Mouse (Mus musculus): Measurements from ENCODE around the gene Cdk17. TPM values are rescaled to one million over a fixed set of nuclear protein-coding genes. Genes with fewer than 3 reads are reported as not detected.

Gene Cdk17
- 10 to 100 TPM; 37.3 to 38.7 TPM for total RNA-seq (2021)
- long read RNA-seq, experiment 1, transcript Cdk17-201 (17 exons, 3,615 nt): major isoform, 25 of 43 reads
- long read RNA-seq, experiment 1, partial matches to known transcripts: 14 of 43 reads
- long read RNA-seq, experiment 1, other reads (novel, unspliced or antisense): 4 of 43 reads
- long read RNA-seq, experiment 2, transcript Cdk17-201 (17 exons, 3,615 nt): major isoform, 27 of 36 reads
- long read RNA-seq, experiment 2, partial matches to known transcripts: 7 of 36 reads
- long read RNA-seq, experiment 2, other reads (novel, unspliced or antisense): 2 of 36 reads

DNA sequence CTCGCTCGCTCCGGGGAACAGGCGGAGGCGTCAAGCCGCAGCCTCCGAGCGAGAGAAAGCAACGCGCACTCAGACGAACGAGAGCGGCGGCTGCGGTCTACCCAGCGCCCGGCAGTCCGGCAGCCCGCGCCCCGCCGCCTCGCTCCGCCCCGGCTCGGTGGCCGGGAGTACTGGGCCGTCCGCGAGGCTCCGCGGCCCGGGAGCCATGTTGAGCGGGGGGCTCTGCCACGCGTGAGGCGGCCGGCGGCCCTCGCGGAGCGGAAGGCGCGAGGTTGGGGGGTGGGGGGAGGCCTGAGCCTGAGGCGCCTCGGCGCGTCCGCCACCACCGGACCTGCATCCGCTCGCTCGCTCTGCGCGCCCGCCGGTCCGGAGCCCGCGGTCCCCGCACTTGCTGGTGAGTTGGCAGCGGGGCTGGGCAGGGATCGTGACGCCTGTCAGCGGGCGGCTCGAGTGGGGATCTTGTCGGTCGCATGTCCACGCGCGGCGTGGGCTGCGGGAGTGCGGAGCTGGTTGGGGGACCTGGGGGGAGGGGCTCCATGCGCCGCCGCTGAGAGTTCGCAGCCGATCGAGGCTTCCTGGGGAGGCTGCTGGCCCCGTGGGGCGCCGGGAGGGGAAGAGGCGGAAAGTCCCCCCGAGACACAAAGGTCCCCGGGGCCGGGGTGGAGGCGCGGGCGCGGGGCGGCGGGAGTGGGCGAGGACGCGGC lies at the start of gene Cdk17:
Gene Cdk17 (plus strand): TSS at position 69 of the 704 bp plus-strand sequence.
- peak; percentile 77 for DNase-seq

DNA sequence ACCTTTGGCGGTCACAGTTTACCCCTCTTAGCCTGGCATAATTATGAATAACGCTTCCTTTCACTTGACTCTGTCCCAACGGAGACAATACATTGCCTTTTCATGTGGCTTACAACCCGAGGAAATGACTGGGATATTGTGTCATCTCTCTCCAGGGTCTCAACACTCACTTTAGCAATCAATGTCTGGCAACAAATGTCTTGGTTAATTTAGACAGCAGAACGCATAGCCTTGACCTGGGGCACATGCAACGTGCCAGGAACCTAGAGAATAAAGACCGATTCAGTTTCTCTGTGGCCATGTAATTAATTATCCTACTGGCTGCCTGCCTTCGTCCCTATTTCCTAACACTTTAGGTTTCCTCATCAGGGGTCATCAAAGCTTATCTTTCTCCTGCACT lies 49.3 kb upstream of the Cdk17 start:
- peak; percentile 53 for DNase-seq

DNA sequence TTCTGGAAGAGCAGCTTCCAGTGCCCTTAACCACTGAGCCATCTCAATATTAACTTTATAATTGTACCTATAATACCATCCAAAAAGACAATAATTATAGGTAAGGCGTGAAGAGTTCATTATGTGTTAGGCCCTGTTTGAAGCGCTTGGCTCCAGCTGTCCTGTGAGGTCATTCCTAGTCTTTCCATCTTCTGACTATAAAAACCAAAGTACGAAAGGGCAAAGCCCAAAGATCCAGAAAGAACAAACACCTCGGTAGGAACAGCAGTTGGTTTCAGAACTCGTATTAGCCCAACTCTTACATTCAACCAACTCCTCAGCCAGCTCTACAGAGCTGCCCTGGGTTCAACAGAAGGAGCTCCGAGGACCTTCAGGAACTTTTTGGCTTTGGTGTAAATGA lies 48.7 kb upstream of the Cdk17 start:
- DNase-seq: no peak

DNA sequence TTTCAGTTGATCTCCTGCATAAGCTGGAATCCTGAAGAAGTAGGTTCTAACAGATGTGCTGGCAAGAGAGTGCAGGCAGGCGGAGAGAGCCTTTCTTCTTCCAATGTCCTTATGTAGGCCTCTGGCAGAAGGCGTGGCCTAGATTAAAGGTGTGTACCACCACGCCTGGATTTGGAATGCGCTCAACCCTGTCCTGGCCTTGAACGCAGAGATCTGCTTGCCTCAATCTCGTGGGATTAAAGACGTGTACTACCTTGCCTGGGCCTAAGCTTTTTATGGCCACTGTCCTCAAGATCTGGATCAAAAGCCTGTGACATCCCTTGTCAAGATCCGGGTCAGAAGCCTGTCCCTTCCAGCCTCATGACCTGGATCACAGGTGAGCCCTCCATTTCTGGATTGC lies 46.7 kb upstream of the Cdk17 start:
- DNase-seq: no peak

DNA sequence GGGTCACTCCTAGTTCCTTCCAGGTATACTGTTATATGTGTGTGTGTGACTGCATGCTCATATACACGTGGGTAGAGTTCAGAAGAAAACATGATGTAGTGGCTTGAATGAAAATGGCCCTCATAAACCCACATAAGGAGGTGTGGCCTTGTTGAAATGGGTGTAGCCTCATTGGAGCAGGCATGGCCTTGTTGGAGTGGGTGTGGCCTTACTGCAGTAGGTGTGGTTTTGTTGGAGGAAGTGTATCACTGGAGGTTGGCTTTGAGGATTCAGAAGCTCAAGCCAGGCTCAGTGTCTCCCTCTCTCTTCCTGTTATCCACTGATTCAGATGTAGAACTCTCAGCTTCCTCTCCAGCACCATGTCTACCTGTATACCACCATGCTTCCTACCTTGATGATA lies 45.9 kb upstream of the Cdk17 start:
- no peak for DNase-seq

DNA sequence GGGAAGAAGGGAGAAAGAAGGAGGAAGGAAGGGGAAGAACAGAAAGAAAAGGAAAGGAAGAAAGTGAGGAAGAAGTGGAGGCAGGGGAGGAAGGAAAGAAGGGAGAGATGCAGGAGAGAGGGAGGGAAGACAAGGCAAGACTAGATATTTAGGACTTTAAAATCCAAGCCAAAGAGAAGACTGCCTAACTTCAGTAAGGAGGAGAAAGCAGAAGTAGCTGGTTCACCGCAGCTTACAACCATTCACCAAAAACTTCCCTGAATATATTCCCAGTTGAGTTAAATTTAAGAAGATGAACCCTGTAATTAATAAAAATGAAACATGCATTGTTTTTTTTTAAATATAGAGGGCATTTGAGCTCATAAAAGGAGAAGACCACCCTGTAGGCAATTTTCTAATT lies 44.9 kb upstream of the Cdk17 start:
- DNase-seq: no peak

DNA sequence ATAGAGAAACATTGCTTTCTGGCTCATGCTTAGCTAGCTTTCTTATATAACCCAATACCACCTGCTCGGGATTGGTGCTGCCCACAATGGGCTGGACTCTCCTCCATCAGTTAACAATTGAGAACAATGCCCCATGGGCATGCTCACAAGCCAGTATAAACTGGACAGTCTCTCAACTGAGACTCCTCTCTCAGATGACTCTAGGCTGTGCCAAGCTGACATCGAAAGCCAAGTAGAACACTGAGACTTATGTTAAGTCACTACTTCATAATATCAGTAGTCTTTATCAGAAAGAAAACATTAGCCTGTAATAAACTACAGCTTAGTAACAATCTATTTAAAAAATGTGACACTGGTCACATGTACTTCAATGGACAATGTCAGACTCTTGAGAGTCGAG lies 44.0 kb upstream of the Cdk17 start:
- peak; percentile 32 for DNase-seq

DNA sequence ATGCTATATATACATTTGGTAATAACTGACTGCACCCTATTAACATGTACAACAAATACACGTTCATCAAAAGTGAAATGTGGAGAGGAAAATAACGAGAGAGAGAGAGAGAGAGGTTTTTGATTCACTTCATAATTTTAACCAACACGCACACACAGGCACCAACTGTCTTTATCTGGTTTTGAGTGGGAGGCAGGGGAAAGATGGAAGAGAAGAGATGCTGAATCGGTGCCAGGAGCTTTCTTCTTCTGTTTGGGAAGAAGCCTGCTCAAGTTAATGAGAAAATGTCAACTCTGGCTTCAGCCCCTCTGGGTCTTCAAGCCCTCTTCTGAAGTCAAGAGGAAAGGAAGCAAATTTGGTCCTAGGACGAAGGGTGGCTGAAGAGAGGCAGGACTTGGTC lies 40.9 kb upstream of the Cdk17 start:
- no peak for DNase-seq

DNA sequence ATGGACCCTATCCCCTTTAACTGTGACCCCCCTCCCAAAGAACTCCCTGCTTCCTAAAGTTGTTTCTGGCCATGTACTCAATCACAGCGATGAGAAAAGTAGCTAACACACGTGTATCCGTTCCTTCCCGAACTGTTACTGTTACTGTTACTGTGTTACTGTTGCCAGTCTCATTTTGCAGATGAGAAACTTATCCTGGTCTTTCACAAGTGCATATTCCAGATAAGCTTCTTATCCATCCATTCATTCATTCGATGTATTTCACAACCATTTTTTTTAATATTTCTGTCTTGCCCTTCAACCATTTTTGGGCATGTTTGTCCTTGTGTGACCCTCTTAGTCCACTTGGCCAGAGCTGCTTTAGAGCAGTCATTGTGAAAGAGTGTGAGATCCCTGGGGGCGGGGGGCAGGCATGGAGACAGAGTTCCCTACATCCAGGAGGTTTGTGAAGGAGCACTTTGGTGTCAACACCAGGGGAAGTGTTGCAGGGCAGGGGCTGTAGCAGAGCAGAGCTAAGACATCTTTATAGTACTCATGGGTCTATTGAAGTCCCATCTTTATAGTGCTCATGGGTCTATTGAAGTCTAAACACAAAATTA lies 39.3 kb upstream of the Cdk17 start:
- peak; percentile 75 for DNase-seq

DNA sequence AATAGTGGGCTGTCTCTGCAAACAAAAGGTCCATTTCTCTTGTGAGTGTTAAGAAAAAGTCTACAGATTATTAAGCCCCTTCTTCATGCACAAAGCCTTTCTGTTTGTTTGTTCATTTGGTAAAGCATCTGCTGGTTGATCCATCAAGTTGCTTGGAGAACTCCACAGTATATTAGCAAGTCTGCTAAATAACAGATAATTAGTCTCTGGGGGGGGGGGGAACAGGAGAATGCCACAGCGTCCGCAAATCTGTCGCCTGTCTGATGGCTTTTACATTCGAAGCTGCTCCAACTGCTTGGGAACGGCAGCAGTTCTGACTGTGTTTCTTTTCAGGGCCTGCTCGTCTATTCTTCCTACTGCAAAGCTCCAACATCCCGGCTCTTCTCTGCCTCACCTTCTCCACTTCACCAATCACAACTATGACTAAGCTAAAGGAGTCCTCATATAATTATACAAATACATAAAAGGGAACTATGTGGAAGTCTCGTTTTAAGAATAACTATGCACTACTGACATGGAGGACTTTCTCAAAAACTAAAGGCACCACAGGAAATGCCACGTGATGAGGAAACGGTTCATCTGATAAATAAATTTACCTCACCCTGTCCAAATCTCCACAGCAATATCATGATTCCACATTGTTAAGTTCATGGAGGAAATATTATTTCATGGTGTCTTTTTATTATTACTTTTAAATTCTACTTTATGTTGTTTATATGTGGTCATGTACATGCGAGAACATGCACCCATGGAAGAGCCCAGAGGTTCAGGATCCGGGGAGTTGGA lies 38.1 kb upstream of the Cdk17 start:
- DNase-seq: no peak

DNA sequence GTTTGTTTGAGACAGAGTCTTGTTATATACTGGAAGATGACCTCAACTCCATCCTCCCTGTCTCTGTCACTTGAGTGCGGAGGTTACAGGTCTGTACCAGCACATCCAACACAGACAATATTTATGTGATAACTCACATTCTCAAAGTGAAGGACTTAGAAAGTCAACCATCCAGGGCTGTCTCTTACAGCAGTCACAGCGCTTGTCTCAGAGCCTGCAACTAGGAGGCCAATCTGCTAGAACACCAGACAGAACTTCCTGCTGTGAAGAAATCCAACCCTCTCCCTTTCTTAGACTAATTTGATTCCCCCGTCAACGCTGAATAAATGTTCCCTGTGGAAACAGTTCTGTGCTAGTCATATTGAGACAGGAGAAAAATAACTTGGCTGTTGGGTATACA lies 37.4 kb upstream of the Cdk17 start:
- DNase-seq: no peak

DNA sequence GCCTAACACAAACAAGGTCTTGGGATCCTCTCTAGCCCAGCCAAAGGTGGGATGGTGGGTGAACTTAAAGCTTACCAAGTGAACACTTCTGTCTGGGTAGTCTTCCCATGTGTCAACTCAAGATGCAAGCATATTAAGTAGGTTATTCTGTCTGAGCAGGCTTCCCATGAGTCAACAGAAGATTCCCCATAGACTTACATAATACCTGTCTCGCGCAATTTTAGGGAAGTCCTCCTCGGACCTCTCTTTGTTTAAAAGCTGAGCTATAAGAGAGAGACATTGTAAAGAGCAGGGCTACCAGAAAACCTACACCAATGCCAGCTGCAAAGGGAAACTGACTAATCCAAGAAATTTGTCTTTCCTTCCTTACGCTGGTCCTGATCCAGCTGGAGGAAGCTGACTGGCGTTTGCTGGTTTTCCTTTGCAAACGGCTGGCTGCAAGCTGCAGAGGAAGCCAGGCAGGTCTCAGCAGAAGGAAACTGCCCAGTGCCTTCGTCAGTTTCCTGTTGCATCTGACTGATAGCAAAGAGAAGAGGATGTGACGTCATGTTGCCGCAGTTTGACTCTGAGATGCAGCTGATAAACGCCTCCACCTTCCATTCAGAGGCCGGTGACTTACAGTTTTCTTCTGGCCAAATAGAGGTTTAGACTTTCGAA lies 36.6 kb upstream of the Cdk17 start:
- peak; percentile 53 for DNase-seq

DNA sequence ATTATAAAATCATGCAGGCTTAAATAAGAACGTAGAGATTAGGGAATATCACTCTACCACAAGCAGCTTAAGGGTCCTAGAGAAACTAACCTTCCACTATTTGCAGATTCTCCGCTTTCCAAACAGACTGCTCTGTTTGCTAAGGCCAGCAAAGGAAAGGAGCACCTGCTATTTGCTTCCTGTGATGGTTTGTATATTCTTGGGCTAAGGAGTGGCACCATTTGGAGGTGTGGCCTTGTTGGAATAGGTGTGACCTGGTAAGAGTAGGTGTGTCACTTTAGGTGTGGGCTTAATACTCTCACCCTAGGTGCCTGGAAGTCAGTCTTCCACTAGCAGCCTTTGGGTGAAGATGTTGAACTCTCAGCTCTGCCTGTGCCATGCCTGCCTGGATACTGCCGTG lies 34.6 kb upstream of the Cdk17 start:
- no peak for DNase-seq

DNA sequence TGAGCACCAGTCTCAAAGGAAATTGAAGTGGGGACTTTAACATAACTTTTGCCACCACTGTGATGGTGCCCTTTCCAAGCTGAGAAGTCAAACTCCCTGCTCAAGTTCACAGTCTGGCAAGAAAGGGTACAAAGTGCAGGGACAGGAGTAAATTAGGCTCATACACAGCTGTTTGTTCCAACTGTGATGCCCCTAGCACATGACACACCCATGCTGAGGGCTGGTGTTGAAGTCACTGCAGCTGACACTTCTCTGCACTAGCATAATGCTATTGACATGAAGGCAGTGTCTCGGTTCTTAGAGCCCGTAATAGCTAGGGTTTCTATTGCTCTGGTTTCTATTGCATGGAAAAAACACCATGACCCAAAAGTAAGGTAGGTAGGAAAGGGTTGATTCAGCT lies 32.1 kb upstream of the Cdk17 start:
- DNase-seq: no peak

DNA sequence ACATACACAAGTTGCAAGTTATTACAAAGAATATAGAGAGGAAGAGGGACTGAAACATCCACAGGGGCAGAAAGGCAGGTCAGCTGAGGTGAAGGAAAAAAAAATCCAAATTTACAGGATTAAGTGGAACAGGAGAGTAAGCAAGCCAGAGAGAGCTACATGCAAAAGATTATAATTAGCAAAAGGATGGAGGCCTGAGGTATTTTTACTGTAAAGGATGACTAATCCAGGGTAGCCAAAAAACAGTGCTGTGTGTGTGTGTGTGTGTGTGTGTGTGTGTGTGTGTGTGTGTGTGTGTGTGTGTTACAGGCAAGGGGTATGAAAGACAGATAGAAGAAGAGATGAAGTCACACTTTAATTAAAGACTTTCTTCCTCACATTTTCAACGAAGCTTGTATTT lies 31.3 kb upstream of the Cdk17 start:
- DNase-seq: no peak

DNA sequence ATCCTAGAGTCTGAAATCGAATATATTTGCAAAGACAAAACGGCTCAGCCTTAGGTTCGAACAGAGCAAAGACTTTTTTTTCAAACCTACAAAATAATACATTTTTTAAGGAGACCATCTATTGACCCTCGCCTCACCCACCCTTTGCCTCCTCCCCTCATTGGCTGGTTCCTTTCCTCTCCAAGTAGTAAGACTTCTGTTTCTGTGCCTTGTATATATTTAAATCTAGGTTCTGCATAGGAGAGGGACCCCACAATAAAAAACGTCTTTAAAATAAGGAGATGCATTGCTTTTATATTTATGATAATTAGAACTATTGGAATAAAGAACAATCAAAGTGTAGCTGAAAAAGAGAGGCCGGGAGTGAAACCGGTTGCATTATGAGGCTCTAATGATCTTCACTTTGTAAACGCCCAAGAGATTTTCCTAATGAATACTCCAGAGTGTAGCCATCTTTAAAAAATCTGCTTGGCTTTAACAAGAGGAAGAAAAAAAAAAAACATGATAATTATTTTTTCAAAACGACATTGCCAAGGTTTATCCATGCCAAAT lies 30.7 kb upstream of the Cdk17 start:
- no peak for DNase-seq

DNA sequence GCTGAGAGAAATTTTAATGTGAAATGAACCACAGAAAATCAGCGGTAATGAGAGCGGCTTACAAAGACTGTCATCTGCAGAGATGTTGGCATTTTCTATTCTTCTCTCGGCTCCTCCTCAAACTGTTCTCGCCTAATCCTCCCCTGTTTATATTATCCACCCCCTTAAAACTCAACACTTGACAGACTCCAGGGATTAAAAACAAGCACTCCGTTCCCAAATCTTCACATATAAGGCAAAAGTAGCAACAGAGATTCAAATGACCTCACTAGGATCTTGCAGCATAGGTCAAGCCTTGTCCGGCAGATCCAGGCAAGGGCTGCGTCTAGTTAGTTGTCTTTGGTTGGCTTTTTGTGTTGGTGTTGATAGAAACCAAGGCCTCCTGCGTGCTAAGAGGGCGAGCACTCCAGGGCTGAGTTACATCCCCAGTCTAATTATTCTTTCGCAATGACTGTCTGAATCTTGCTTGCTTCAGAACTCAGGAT lies 30.2 kb upstream of the Cdk17 start:
- no peak for DNase-seq

DNA sequence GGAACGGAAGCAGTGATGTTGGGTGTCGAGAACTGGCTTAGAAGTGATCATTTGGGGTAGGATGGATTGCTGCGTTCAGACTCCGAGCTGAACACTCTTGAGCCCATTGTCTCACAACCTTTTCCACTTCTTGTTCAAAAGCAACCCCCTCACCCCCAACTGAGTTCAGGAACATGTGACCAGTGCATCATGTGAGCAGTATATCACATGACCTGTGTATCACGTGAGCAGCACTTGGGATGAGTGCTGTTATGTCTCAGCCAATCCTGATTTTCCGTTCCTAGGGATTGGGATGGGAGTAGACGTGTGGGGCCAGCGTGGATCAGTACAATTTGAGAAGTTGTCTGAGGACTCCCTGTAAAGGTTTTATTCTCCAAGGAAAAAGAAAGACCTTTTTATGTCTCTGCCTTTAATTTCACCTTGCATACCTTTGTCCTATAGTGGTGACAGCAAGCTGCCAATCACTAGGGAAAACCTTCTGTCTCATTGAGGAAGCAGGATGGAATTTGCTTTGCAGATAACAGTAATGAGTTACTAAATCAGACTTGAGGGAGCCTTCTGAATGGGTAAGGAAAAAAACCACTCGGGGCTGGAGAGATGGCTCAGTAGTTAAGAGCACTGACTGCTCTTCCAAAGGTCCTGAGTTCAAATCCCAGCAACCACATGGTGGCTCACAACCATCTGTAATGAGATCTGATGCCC lies 28.7 kb upstream of the Cdk17 start:
- no peak for DNase-seq

DNA sequence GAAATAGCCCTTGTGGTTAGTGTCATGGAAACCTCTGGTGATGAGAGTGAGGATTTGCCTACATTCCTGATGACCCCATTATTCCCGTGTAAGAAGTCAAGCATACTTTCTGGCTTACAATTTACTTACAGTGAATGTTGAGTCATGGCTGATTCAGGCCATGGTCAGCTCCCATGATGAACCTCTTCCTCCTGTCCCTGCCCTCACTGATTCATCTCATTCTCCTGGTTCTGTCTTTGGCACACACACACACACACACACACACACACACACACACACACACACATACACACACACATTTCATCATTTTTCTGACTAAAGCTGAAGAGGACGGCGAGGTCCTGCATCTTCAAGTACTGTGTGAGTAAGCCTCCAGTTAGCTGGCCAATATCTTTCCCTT lies 21.9 kb upstream of the Cdk17 start:
- peak; percentile 51 for DNase-seq

DNA sequence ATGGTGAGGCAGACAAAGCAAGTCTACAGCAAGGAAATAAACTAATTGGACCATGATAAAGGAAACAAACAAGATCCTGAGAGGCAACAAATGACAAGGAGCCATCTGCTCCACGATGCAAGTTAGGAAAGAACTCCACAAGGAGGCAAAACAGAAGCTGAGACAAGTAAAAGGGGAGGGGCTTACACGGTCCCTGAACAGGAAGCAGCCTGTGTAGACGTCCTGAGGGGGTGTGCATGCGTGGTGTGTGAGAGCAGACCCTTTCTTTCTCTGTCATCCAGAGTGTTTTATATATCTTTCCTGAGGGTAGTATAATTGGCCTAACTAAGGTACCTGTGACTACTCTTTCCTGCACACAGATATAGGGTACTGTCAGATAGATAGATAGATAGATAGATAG lies 19.9 kb upstream of the Cdk17 start:
- DNase-seq: no peak

DNA sequence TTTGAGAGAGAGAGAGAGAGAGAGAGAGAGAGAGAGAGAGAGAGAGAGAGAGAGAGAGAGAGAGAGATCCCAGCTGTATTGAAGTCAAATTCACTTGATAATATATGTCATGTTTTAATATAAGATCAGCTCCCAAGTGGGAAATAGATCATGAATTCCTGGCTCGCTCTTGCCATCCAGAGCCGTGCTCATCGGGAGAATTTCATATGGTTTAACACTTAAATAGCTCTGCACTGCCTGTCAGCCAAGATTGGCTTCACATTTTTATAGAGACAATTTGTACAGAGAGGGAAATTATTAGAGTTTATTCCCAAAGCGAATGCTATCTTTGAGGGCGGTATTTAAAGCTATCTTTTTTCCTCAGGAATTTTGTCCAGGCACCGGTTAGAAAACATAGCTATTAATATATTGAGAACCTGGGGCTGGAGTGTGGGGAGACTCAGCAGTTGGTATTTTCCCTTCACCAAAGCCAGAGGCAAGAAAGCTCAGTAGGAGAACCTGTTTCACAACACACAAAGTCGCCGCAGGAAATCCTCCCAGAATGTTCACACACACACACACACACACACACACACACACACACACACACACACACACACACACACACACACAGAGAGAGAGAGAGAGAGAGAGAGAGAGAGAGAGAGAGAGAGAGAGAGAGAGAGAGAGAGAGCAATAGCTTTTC lies 17.9 kb upstream of the Cdk17 start:
- DNase-seq: no peak
